Comparison of ENCODE assay signal across 8 mouse cellular contexts in the genomic region with DNA sequence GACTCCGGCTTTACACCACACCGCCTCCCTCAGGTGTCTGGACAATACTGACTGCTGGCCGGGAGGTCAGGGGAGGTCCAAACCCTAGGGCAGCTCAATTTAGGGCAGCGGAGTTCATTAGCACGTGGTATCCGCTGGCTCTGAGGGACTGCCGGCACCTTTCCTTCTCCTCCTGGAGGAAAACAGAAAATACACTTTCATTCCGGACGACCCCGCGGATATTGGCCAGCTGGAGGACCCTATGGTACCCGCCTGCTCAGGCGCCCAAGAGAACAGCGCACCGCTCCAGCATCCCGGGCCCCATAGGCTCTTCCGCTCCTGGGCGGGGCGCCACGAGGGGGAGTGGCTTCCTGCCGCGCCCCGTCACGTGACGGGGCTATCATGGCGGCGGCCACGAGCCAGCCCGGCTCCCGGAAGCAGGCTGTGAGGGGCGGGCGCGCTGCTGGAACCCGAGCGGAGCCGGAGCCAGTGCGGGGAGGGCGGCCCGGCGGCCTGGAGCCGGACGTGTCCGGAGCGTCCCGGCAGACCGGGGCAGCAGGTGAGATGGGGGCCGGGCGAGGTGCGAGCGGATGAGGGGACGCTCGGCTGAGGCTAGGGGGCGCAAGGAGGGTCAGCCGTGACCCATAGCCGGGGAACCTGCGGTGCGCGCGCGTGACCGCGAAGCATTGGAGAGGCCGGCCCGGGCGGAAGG. TPM values are rescaled to one million over a fixed set of nuclear protein-coding genes. Genes with fewer than 3 reads are reported as not detected.
DNase-seq lines count a peak whose midpoint lies in the region; ATAC-seq lines count a peak whose summit lies in the region.

Mfsd5 (plus strand) TSS at position 363 of the 691 bp plus-strand sequence.

- H3K36me3 ChIP-seq in hindbrain, embryonic 14.5 days (replicated peaks; ENCODE audit: control insufficient read depth, insufficient read depth), result peaks cover 26% of the 10 kb centered on the region

- H3K27ac ChIP-seq in hindbrain, embryonic 14.5 days, result peak within 1 kb of the TSS; percentile 80

- peak within 1 kb of the TSS; percentile 74 for H3K4me3 ChIP-seq in hindbrain, embryonic 14.5 days (replicated peaks; ENCODE audit: low read length)

- under 1% methylated on average over 63 of the region's 65 CpGs for WGBS in hindbrain, embryonic 14.5 days

- peaks cover 9% of the 10 kb centered on the region for H3K4me1 ChIP-seq in hindbrain, embryonic 14.5 days (replicated peaks; ENCODE audit: control insufficient read depth, insufficient read depth, low read length)

- H3K27me3 ChIP-seq in hindbrain, embryonic 14.5 days (ENCODE audit: control insufficient read depth, insufficient read depth, low read length), result no peaks in the 10 kb centered on the region

- peak within 1 kb of the TSS; percentile 94 for H3K4me2 ChIP-seq in hindbrain, embryonic 14.5 days (replicated peaks)

- peak within 1 kb of the TSS; percentile 77 for H3K9ac ChIP-seq in hindbrain, embryonic 14.5 days

- ATAC-seq in hindbrain, embryonic 14.5 days (ENCODE audit: low FRiP score), result peak; percentile 94

- DNase-seq in WW6 (ENCODE audit: low read depth, low spot score), result peak; percentile 80
- peak; percentile 87 to 91 for DNase-seq in cerebellum, postnatal 36 days
- DNase-seq in frontal cortex, postnatal 36 days (ENCODE audit: low spot score in 2 of 2), result peak; percentile 79 to 81
- peak; percentile 91 for DNase-seq in hindbrain, embryonic 14.5 days (ENCODE audit: low spot score)
- peak; percentile 82 to 85 for DNase-seq in layer of hippocampus, postnatal 36 days
- peak; percentile 89 for DNase-seq in lung, postnatal 36 days
- peak; percentile 94 for DNase-seq in retina, embryonic 14.5 days (ENCODE audit: low spot score)
- peak; percentile 84 to 89 for DNase-seq in thymus, postnatal 36 days

- no peaks in the 10 kb centered on the region for H3K9me3 ChIP-seq in hindbrain, embryonic 14.5 days (ENCODE audit: control insufficient read depth, low read length)

RNA-seq across cellular contexts. Expression of gene Mfsd5, which starts in this region (rescaled TPM):
- polyA plus RNA-seq in hindbrain, embryonic 14.5 days (2014; fragmentation: Nextera tagmentation; extraction: Ambion mirVana), result 60.6 and 61.8 TPM in 2 replicates
- 10 to 100 TPM; 33.9 to 37.3 TPM for total RNA-seq in layer of hippocampus, postnatal 36 days (2021)

Comparison
In these comparisons a context has a peak if more than half of its experiments do, and no peak if none do; other contexts are left out.
1. Peak in every context shown above with its lines: DNase-seq, ATAC-seq, H3K4me3 ChIP-seq and H3K27ac ChIP-seq.